Mouse (Mus musculus) embryonic stem cell, embryonic (primary cell): ENCODE data around the gene Tnfaip6.
"Not testable (repeated sequence)": the region's sequence is repeated elsewhere in the genome, so short reads cannot be mapped to it uniquely, and the experiment has no call there.

Experiments used
- CTCF ChIA-PET, 4 experiments: fragments of 300-600 bp in 2 of 4; fragments of 350-600 bp in 2 of 4; sonication (Branson Sonifier 250); formaldehyde crosslinking; loops; one replicate each; lab custom pipeline; 2022; ENCODE audit warnings: inconsistent platforms in 2 of 4; lab: Charles Lee
- POLR2A ChIA-PET, 4 experiments: fragments of 300-600 bp in 2 of 4; fragments of 350-600 bp in 2 of 4; sonication (Branson Sonifier 250); formaldehyde crosslinking; loops; one replicate each; lab custom pipeline; 2022; ENCODE audit warnings: antibody characterized with exemption in 4 of 4, inconsistent platforms in 1 of 4; lab: Charles Lee

The Tnfaip6 gene

GRCm38 (mm10) chr2:52037882-52038281, at the start of gene Tnfaip6:
Gene Tnfaip6 (plus strand): TSS chr2:52038009.
- ChIA-PET POLR2A (interaction anchor here in 3 of 4 experiments (0.6 to 1.2 kb wide), 6 partner anchors 10 to 53 kb away, joined by 3 to 7 read pairs (median 3); partner anchors contain the start of gene Rif1 (in 1 of the 3)), CTCF (no interaction called here)

- ChIA-PET POLR2A (interaction anchor here in 2 of 4 experiments (0.6 to 1.1 kb wide), 2 partner anchors 22 to 84 kb away, joined by 3 to 14 read pairs; no protein-coding TSS in a partner anchor), CTCF (interaction anchor here in 1 of 4 experiments (0.6 kb wide), 1 partner anchor 35 kb away, joined by 4 read pairs; no protein-coding TSS in a partner anchor)
Measured at GRCm38 (mm10) chr2:51989559-51989958, 48.2 kb upstream of the Tnfaip6 start.

GRCm38 (mm10) chr2:51991447-51991846, 46.4 kb upstream of the Tnfaip6 start:
- CTCF ChIA-PET = interaction anchor here in 2 of 4 experiments (0.7 to 1.1 kb wide), 2 partner anchors 38 to 1158 kb away, joined by 3 to 4 read pairs; no protein-coding TSS in a partner anchor

GRCm38 (mm10) chr2:51999996-52000395, 37.8 kb upstream of the Tnfaip6 start:
- ChIA-PET POLR2A (no interaction called here), CTCF (no interaction called here)

More at GRCm38 (mm10) chr2:51991447-51991846, 46.4 kb upstream of the Tnfaip6 start:
- POLR2A ChIA-PET = no interaction called here

- ChIA-PET CTCF (no interaction called here), POLR2A (no interaction called here)
Measured at GRCm38 (mm10) chr2:52001521-52001920, 36.3 kb upstream of the Tnfaip6 start.

GRCm38 (mm10) chr2:52002299-52002698, 35.5 kb upstream of the Tnfaip6 start:
- POLR2A ChIA-PET = interaction anchor here in 2 of 4 experiments (0.6 to 1.5 kb wide), 3 partner anchors 42 to 73 kb away, joined by 3 to 4 read pairs (median 3); no protein-coding TSS in a partner anchor
- CTCF ChIA-PET = not testable (repeated sequence)

- ChIA-PET POLR2A (interaction anchor here in 2 of 4 experiments (0.6 to 1.3 kb wide), 3 partner anchors 9 to 1187 kb away, joined by 3 to 6 read pairs (median 4); no protein-coding TSS in a partner anchor), CTCF (no interaction called here)
Measured at GRCm38 (mm10) chr2:52006380-52006779, 31.4 kb upstream of the Tnfaip6 start.

- POLR2A ChIA-PET = interaction anchor here in 2 of 4 experiments (1.2 to 1.7 kb wide), 2 partner anchors 60 kb away, joined by 5 to 6 read pairs; partner anchors contain the start of gene Rif1 (in 1 of the 2)
- CTCF ChIA-PET = not testable (repeated sequence)
Measured at GRCm38 (mm10) chr2:52011820-52012219, 26.0 kb upstream of the Tnfaip6 start.

- ChIA-PET CTCF (interaction anchor here in 1 of 4 experiments (0.6 kb wide), 1 partner anchor 40 kb away, joined by 3 read pairs; the partner anchor contains the start of gene Nmi), POLR2A (interaction anchor here in 3 of 4 experiments (0.7 to 1.7 kb wide), 4 partner anchors 58 to 1123 kb away, joined by 3 to 6 read pairs (median 4); partner anchors contain the start of gene Rif1 (in 1 of the 3))
Measured at GRCm38 (mm10) chr2:52013306-52013820, 24.4 kb upstream of the Tnfaip6 start.

- CTCF ChIA-PET = no interaction called here
- POLR2A ChIA-PET = no interaction called here
Measured at GRCm38 (mm10) chr2:52016361-52016760, 21.4 kb upstream of the Tnfaip6 start.

- POLR2A ChIA-PET = interaction anchor here in 3 of 4 experiments (0.9 to 6.7 kb wide), 8 partner anchors 10 to 59 kb away, joined by 3 to 38 read pairs (median 5); partner anchors contain the start of genes Rif1 (in 2 of the 3) and Tnfaip6 (in 1 of the 3)
- CTCF ChIA-PET = no interaction called here
Measured at GRCm38 (mm10) chr2:52027061-52027460, 10.7 kb upstream of the Tnfaip6 start.

GRCm38 (mm10) chr2:52029426-52029825, 8.4 kb upstream of the Tnfaip6 start:
- CTCF ChIA-PET = interaction anchor here in 3 of 4 experiments (0.6 to 1.7 kb wide), 11 partner anchors 11 to 648 kb away, joined by 3 to 11 read pairs (median 4); no protein-coding TSS in a partner anchor
- POLR2A ChIA-PET = interaction anchor here in 3 of 4 experiments (0.5 to 6.7 kb wide), 12 partner anchors 15 to 116 kb away, joined by 3 to 38 read pairs (median 3); partner anchors contain the start of genes Rif1 (in 3 of the 3) and Nmi (in 1 of the 3)

- ChIA-PET CTCF (no interaction called here), POLR2A (interaction anchor here in 1 of 4 experiments (6.7 kb wide), 1 partner anchor 40 kb away, joined by 38 read pairs; the partner anchor contains the start of gene Rif1)
Measured at GRCm38 (mm10) chr2:52031491-52031890, 6.3 kb upstream of the Tnfaip6 start.

- POLR2A ChIA-PET = interaction anchor here in 1 of 4 experiments (1.0 to 1.5 kb wide), 2 partner anchors 9 to 37 kb away, joined by 4 to 7 read pairs; partner anchors contain the start of gene Rif1
- CTCF ChIA-PET = no interaction called here
Measured at GRCm38 (mm10) chr2:52034601-52035000, 3.2 kb upstream of the Tnfaip6 start.

GRCm38 (mm10) chr2:52035144-52035543, 2.7 kb upstream of the Tnfaip6 start:
- CTCF ChIA-PET = no interaction called here
- POLR2A ChIA-PET = interaction anchor here in 2 of 4 experiments (0.6 to 1.5 kb wide), 2 partner anchors 36 to 37 kb away, joined by 3 to 7 read pairs; partner anchors contain the start of gene Rif1 (in 1 of the 2)

- CTCF ChIA-PET = interaction anchor here in 1 of 4 experiments (0.5 kb wide), 1 partner anchor 35 kb away, joined by 6 read pairs; no protein-coding TSS in a partner anchor
Measured at GRCm38 (mm10) chr2:52036929-52037595, 747 bp upstream of the Tnfaip6 start.

GRCm38 (mm10) chr2:52038558-52038957, 749 bp downstream of the Tnfaip6 start:
- ChIA-PET CTCF (no interaction called here), POLR2A (interaction anchor here in 3 of 4 experiments (0.9 to 1.2 kb wide), 4 partner anchors 32 to 41 kb away, joined by 3 to 7 read pairs (median 3); partner anchors contain the start of gene Rif1 (in 1 of the 3))

More at GRCm38 (mm10) chr2:52036929-52037595, 747 bp upstream of the Tnfaip6 start:
- POLR2A ChIA-PET = interaction anchor here in 3 of 4 experiments (0.5 to 1.6 kb wide), 10 partner anchors 10 to 53 kb away, joined by 3 to 15 read pairs (median 4); partner anchors contain the start of gene Rif1 (in 3 of the 3)

GRCm38 (mm10) chr2:52039083-52039801, 1.4 kb downstream of the Tnfaip6 start:
- ChIA-PET CTCF (no interaction called here), POLR2A (interaction anchor here in 2 of 4 experiments (1.1 to 1.7 kb wide), 3 partner anchors 32 to 33 kb away, joined by 3 to 7 read pairs (median 4); partner anchors contain the start of gene Rif1 (in 1 of the 2))
